Mouse (Mus musculus) limb, embryonic 15.5 days (tissue): ENCODE measurements around the gene 3110082J24Rik. TPM values are rescaled to one million over a fixed set of nuclear protein-coding genes. Genes with fewer than 3 reads are reported as not detected.
"Not testable (repeated sequence)": the region's sequence is repeated elsewhere in the genome, so short reads cannot be mapped to it uniquely, and the experiment has no call there.

Experiments
- ATAC-seq: fragments of 200-750 bp; cut with Nextera tagmentation; 2 replicates; pipeline ENCODE4 v1.8.0; 2017; ENCODE audit warnings: low read depth, moderate TSS enrichment; ENCODE audit not compliant: insufficient number of reproducible peaks, low FRiP score, low TSS enrichment
- H3K27ac ChIP-seq: fragments of 300-500 bp; sonication (generic); 2 replicates; pipeline ENCODE4 v1.5.1; 2015; ENCODE audit warnings: moderate library complexity, mild to moderate bottlenecking, inconsistent platforms
- H3K27me3 ChIP-seq: fragments of 300-500 bp; sonication (generic); 2 replicates; pipeline ENCODE4 v1.6.1; 2015; ENCODE audit warnings: inconsistent platforms
- H3K36me3 ChIP-seq: fragments of 300-500 bp; sonication (generic); 2 replicates; pipeline ENCODE4 v1.6.1; 2015; ENCODE audit warnings: inconsistent platforms
- H3K4me1 ChIP-seq: fragments of 300-500 bp; sonication (generic); 2 replicates; pipeline ENCODE4 v1.6.1; 2015; ENCODE audit warnings: inconsistent platforms
- H3K4me2 ChIP-seq: fragments of 300-500 bp; sonication (generic); 2 replicates; pipeline ENCODE4 v1.6.1; 2015; ENCODE audit warnings: mild to moderate bottlenecking, inconsistent platforms
- H3K4me3 ChIP-seq: fragments of 300-500 bp; sonication (generic); 2 replicates; pipeline ENCODE4 v1.5.1; 2015; ENCODE audit warnings: mild to moderate bottlenecking, inconsistent platforms
- H3K9ac ChIP-seq: fragments of 300-500 bp; sonication (generic); 2 replicates; pipeline ENCODE4 v1.6.1; 2015; ENCODE audit warnings: inconsistent platforms
- H3K9me3 ChIP-seq: fragments of 300-500 bp; sonication (generic); 2 replicates; pipeline ENCODE4 v1.6.1; 2016; ENCODE audit warnings: inconsistent platforms
- WGBS: fragments of 180-500 bp; shearing (Covaris S2); methylation state at CpG from one replicate; pipeline ENCODE4 v1.1.7; 2015; 5-methylcytosine and 5-hydroxymethylcytosine counted together
- polyA plus RNA-seq: library from polyadenylated mRNA; unstranded; fragments of >200 nt; fragmentation: Nextera tagmentation; extraction: Ambion mirVana; gene quantifications from 2 replicates; pipeline ENCODE4 v1.2.1, GENCODE M21; 2015

Gene 3110082J24Rik
- polyA plus RNA-seq, 1 experiment from 2014 or later: not detected

GRCm38 (mm10) chr5:30104339-30104738 is 1.5 kb downstream of the 3110082J24Rik start:
- Histone ChIP-seq H3K4me3 (peak overlapping the region; percentile 52), H3K27ac (no peak overlapping the region), H3K27me3 (peaks cover 57% of the 10 kb centered on the region), H3K4me2 (peak overlapping the region; percentile 88), H3K9ac (no peak overlapping the region), H3K36me3 (no peaks in the 10 kb centered on the region), H3K4me1 (peaks cover 24% of the 10 kb centered on the region), H3K9me3 (no peaks in the 10 kb centered on the region; the same call in 1 of the 2 replicates)
- ATAC-seq: no peak
- 3% methylated on average over 11 of the region's 12 CpGs for WGBS

GRCm38 (mm10) chr5:30103340-30103739 is 2.5 kb downstream of the 3110082J24Rik start:
- Histone ChIP-seq H3K9me3 (no peaks in the 10 kb centered on the region; the same call in 1 of the 2 replicates), H3K27ac (no peak overlapping the region), H3K36me3 (no peaks in the 10 kb centered on the region), H3K4me3 (no peak overlapping the region), H3K9ac (no peak overlapping the region), H3K4me2 (no peak overlapping the region), H3K4me1 (peaks cover 24% of the 10 kb centered on the region), H3K27me3 (peaks cover 57% of the 10 kb centered on the region)
- WGBS: 66% methylated on average over 3 of the region's 3 CpGs
- ATAC-seq: no peak

GRCm38 (mm10) chr5:30098260-30098659 is 7.6 kb downstream of the 3110082J24Rik start:
- ATAC-seq: no peak
- Histone ChIP-seq H3K4me2 (no peak overlapping the region), H3K4me3 (no peak overlapping the region), H3K36me3 (no peaks in the 10 kb centered on the region), H3K9ac (no peak overlapping the region), H3K27me3 (peaks cover 9% of the 10 kb centered on the region), H3K4me1 (no peaks in the 10 kb centered on the region), H3K27ac (no peak overlapping the region), H3K9me3 (no peaks in the 10 kb centered on the region)
- 90% methylated on average over 1 of the region's 1 CpGs for WGBS

- H3K36me3 ChIP-seq: no peaks in the 10 kb centered on the region
- no peak overlapping the region for H3K9ac ChIP-seq
- no peaks in the 10 kb centered on the region for H3K4me1 ChIP-seq
- no peaks in the 10 kb centered on the region for H3K27me3 ChIP-seq
- no peak for ATAC-seq
- H3K4me3 ChIP-seq: no peak overlapping the region
- 63% methylated on average over 6 of the region's 6 CpGs for WGBS
- H3K27ac ChIP-seq: no peak overlapping the region
- H3K9me3 ChIP-seq: no peaks in the 10 kb centered on the region
- no peak overlapping the region for H3K4me2 ChIP-seq
Measured at GRCm38 (mm10) chr5:30095731-30096130, 10.2 kb downstream of the 3110082J24Rik start.

- Histone ChIP-seq H3K4me2 (no peak overlapping the region), H3K4me3 (no peak overlapping the region), H3K9me3 (no peaks in the 10 kb centered on the region), H3K4me1 (no peaks in the 10 kb centered on the region), H3K36me3 (no peaks in the 10 kb centered on the region), H3K27ac (no peak overlapping the region), H3K27me3 (no peaks in the 10 kb centered on the region), H3K9ac (no peak overlapping the region)
- WGBS: 40% methylated on average over 2 of the region's 2 CpGs
- no peak for ATAC-seq
Measured at GRCm38 (mm10) chr5:30094399-30094798, 11.5 kb downstream of the 3110082J24Rik start.

GRCm38 (mm10) chr5:30092701-30093100 is 13.2 kb downstream of the 3110082J24Rik start:
- ATAC-seq: no peak
- 48% methylated on average over 13 of the region's 13 CpGs for WGBS
- Histone ChIP-seq H3K4me3 (no peak overlapping the region), H3K9me3 (no peaks in the 10 kb centered on the region), H3K27me3 (no peaks in the 10 kb centered on the region), H3K27ac (no peak overlapping the region), H3K4me1 (no peaks in the 10 kb centered on the region), H3K4me2 (no peak overlapping the region), H3K9ac (no peak overlapping the region), H3K36me3 (no peaks in the 10 kb centered on the region)

- peaks cover 11% of the 10 kb centered on the region for H3K4me1 ChIP-seq
- H3K4me2 ChIP-seq: peak within 1 kb of the TSS; percentile 68
- peak within 1 kb of the TSS; percentile 65 for H3K4me3 ChIP-seq
- peak within 1 kb of the TSS; percentile 62 for H3K9ac ChIP-seq
- no peaks in the 10 kb centered on the region for H3K27me3 ChIP-seq
- H3K36me3 ChIP-seq: peaks cover 32% of the 10 kb centered on the region
- peak; percentile 80; the same call in 1 of the 2 replicates for ATAC-seq
- H3K27ac ChIP-seq: peak within 1 kb of the TSS; percentile 84
- no peaks in the 10 kb centered on the region for H3K9me3 ChIP-seq
- WGBS: under 1% methylated on average over 45 of the region's 45 CpGs
Measured at GRCm38 (mm10) chr5:30072825-30073821, 32.8 kb downstream of the 3110082J24Rik start, which contains the start of gene Tyms. TSS of gene Tyms (minus strand) at chr5:30073617.

GRCm38 (mm10) chr5:30072377-30072776 is 33.5 kb downstream of the 3110082J24Rik start:
- H3K27ac ChIP-seq: no peak overlapping the region
- H3K4me2 ChIP-seq: peak overlapping the region; percentile 68
- H3K9me3 ChIP-seq: no peaks in the 10 kb centered on the region
- peaks cover 11% of the 10 kb centered on the region for H3K4me1 ChIP-seq
- WGBS: 36% methylated on average over 3 of the region's 3 CpGs
- H3K36me3 ChIP-seq: peaks cover 38% of the 10 kb centered on the region
- H3K9ac ChIP-seq: peak overlapping the region; percentile 62; the same call in 1 of the 2 replicates
- H3K4me3 ChIP-seq: peak overlapping the region; percentile 65
- no peaks in the 10 kb centered on the region for H3K27me3 ChIP-seq
- no peak for ATAC-seq

GRCm38 (mm10) chr5:30071677-30072076 is 34.2 kb downstream of the 3110082J24Rik start:
- Histone ChIP-seq H3K27ac (no peak overlapping the region), H3K4me2 (peak overlapping the region; percentile 68), H3K9me3 (no peaks in the 10 kb centered on the region), H3K9ac (no peak overlapping the region), H3K4me3 (peak overlapping the region; percentile 65), H3K27me3 (no peaks in the 10 kb centered on the region), H3K36me3 (peaks cover 39% of the 10 kb centered on the region), H3K4me1 (peaks cover 11% of the 10 kb centered on the region)
- 75% methylated on average over 6 of the region's 6 CpGs for WGBS
- ATAC-seq: no peak

GRCm38 (mm10) chr5:30067726-30068125 is 38.2 kb downstream of the 3110082J24Rik start:
- ATAC-seq: no peak
- Histone ChIP-seq H3K4me2 (no peak overlapping the region), H3K9me3 (no peaks in the 10 kb centered on the region), H3K4me3 (no peak overlapping the region), H3K4me1 (peaks cover 11% of the 10 kb centered on the region), H3K9ac (no peak overlapping the region), H3K27ac (no peak overlapping the region), H3K36me3 (peaks cover 58% of the 10 kb centered on the region), H3K27me3 (no peaks in the 10 kb centered on the region)
- WGBS: 35% methylated on average over 6 of the region's 6 CpGs

- not testable (repeated sequence) for ATAC-seq, H3K27ac ChIP-seq, H3K4me3 ChIP-seq, H3K4me2 ChIP-seq, H3K9me3 ChIP-seq, H3K9ac ChIP-seq, H3K4me1 ChIP-seq, H3K27me3 ChIP-seq
- H3K36me3 ChIP-seq: peaks cover 37% of the 10 kb centered on the region
- WGBS: 74% methylated on average over 5 of the region's 5 CpGs
Measured at GRCm38 (mm10) chr5:30059607-30060006, 46.3 kb downstream of the 3110082J24Rik start.

- ATAC-seq: no peak
- no peak overlapping the region for H3K27ac ChIP-seq
- H3K36me3 ChIP-seq: peaks cover 29% of the 10 kb centered on the region
- no peaks in the 10 kb centered on the region for H3K4me1 ChIP-seq
- H3K4me3 ChIP-seq: no peak overlapping the region
- no peak overlapping the region for H3K9ac ChIP-seq
- no peaks in the 10 kb centered on the region for H3K9me3 ChIP-seq
- WGBS: 86% methylated on average over 6 of the region's 6 CpGs
- no peaks in the 10 kb centered on the region for H3K27me3 ChIP-seq
- H3K4me2 ChIP-seq: no peak overlapping the region
Measured at GRCm38 (mm10) chr5:30058216-30058731, 47.6 kb downstream of the 3110082J24Rik start.
